ENCODE assay signal across 8 mouse cellular contexts in genomic region chr1:171412001-171412441, GRCm38 (mm10). TPM values are rescaled to one million over a fixed set of nuclear protein-coding genes. Genes with fewer than 3 reads are reported as not detected.
DNase-seq lines count a peak whose midpoint lies in the region; ATAC-seq and TF ChIP-seq lines count a peak whose summit lies in the region.

No protein-coding gene starts in this region.

- peaks cover 5% of the 10 kb centered on the region for H3K27me3 ChIP-seq in forebrain, embryonic 16.5 days (replicated peaks; ENCODE audit: control insufficient read depth, insufficient read depth, low read length)
- H3K27me3 ChIP-seq in liver, embryonic 14.5 days (ENCODE audit: control insufficient read depth, insufficient read depth, low read length), result no peaks in the 10 kb centered on the region

- no peaks in the 10 kb centered on the region for H3K9me3 ChIP-seq in forebrain, embryonic 16.5 days (ENCODE audit: control insufficient read depth, low read length)
- no peaks in the 10 kb centered on the region for H3K9me3 ChIP-seq in liver, embryonic 14.5 days (ENCODE audit: control insufficient read depth, low read length)

- under 1% methylated on average over 20 of the region's 20 CpGs for WGBS in forebrain, embryonic 16.5 days
- WGBS in liver, embryonic 14.5 days (ENCODE audit: insufficient replicate concordance), result under 1% methylated on average over 20 of the region's 20 CpGs

- TF ChIP-seq CTCF in left cerebral cortex, adult 2 months (IDR thresholded peaks at IDR 0.05), result peak; percentile 5
- TF ChIP-seq CTCF in bone marrow macrophage, adult 2 months (IDR thresholded peaks at IDR 0.05; ENCODE audit: low read depth, low read length), result no peak
- peak; percentile 28 for TF ChIP-seq CTCF in liver, embryonic 14.5 days (IDR thresholded peaks at IDR 0.05; ENCODE audit: low read depth)

- intact Hi-C loops in left cerebral cortex, adult 2 months (cut with DNase I), result loop anchor here (2.0 to 5.0 kb wide), 3 partner anchors 59 to 300 kb away; partner anchors contain the start of genes Cfap126 and Ufc1

- H3K4me1 ChIP-seq in bone marrow macrophage, adult 2 months (ENCODE audit: control insufficient read depth, insufficient read depth, low read length), result peaks cover 24% of the 10 kb centered on the region
- H3K4me1 ChIP-seq in forebrain, embryonic 16.5 days (replicated peaks; ENCODE audit: control insufficient read depth, insufficient read depth, low read length), result peaks cover 21% of the 10 kb centered on the region
- peaks cover 10 to 22% of the 10 kb centered on the region in 2 experiments for H3K4me1 ChIP-seq in liver, embryonic 14.5 days (replicated peaks; ENCODE audit: control insufficient read depth in 2 of 2, insufficient read depth in 2 of 2, low read length in 1 of 2)

- peak overlapping the region; percentile 99 for H3K27ac ChIP-seq in left cerebral cortex, adult 2 months
- H3K27ac ChIP-seq in bone marrow macrophage, adult 2 months (ENCODE audit: insufficient read depth, low read depth, low read length), result peak overlapping the region; percentile 89
- peak overlapping the region; percentile 97 for H3K27ac ChIP-seq in forebrain, embryonic 16.5 days (ENCODE audit: low read length)
- H3K27ac ChIP-seq in liver, embryonic 14.5 days, result no peak overlapping the region

- TF ChIP-seq POLR2A in bone marrow macrophage, adult 2 months (IDR thresholded peaks at IDR 0.05; ENCODE audit: borderline replicate concordance, low read depth, low read length), result no peak

- TF ChIP-seq EP300 in liver, embryonic 14.5 days (IDR thresholded peaks at IDR 0.05; ENCODE audit: low read depth), result no peak

- peak overlapping the region; percentile 66 for H3K4me2 ChIP-seq in forebrain, embryonic 16.5 days (ENCODE audit: low read length)
- peak overlapping the region; percentile 82 for H3K4me2 ChIP-seq in liver, embryonic 14.5 days (ENCODE audit: low read depth)

- peak overlapping the region; percentile 98 for H3K9ac ChIP-seq in forebrain, embryonic 16.5 days (replicated peaks; ENCODE audit: low read depth, low read length)
- peak overlapping the region; percentile 89 for H3K9ac ChIP-seq in liver, embryonic 14.5 days (replicated peaks)

- peak in 1 of 2 experiments; percentile 31 for DNase-seq in left cerebral cortex, adult 2 months (ENCODE audit: extremely low spot score in 1 of 2, low spot score in 2 of 2)
- DNase-seq in left cerebral cortex, adult 9 months (ENCODE audit: low spot score in 2 of 2), result no peak
- peak in 1 of 3 experiments; percentile 31 for DNase-seq in liver, embryonic 14.5 days (ENCODE audit: low read depth in 3 of 3, low spot score in 3 of 3)
- peak; percentile 77 for DNase-seq in naive thymus-derived CD4-positive, alpha-beta T cell, adult 2 months (ENCODE audit: low read depth)
- DNase-seq in thymus, postnatal 0 days (ENCODE audit: low spot score), result peak; percentile 70

- H3K4me3 ChIP-seq in left cerebral cortex, adult 2 months, result peak overlapping the region; percentile 86
- H3K4me3 ChIP-seq in bone marrow macrophage, adult 2 months (ENCODE audit: insufficient read depth, low read length), result peak overlapping the region; percentile 71
- H3K4me3 ChIP-seq in forebrain, embryonic 16.5 days (replicated peaks; ENCODE audit: low read length), result peak overlapping the region; percentile 60
- H3K4me3 ChIP-seq in liver, embryonic 14.5 days (ENCODE audit: insufficient read depth in 1 of 2, low read depth in 2 of 2, low read length in 2 of 2), result peak overlapping the region; percentile 89 to 97

- ATAC-seq in forebrain, embryonic 16.5 days, result peak; percentile 25
- peak; percentile 52 for ATAC-seq in inflammation-experienced regulatory T-cells, adult 6 months
- ATAC-seq in liver, embryonic 14.5 days (ENCODE audit: insufficient read depth), result no peak

- H3K36me3 ChIP-seq in forebrain, embryonic 16.5 days (ENCODE audit: control insufficient read depth, insufficient read depth), result peaks cover 14% of the 10 kb centered on the region
- no peaks in the 10 kb centered on the region; the same call in none of the 2 replicates for H3K36me3 ChIP-seq in liver, embryonic 14.5 days (replicated peaks; ENCODE audit: control insufficient read depth, insufficient read depth, low read depth)

RNA-seq across cellular contexts. Expression of gene Usf1, which starts 0.9 kb away (rescaled TPM):
- 100 to 1,000 TPM in 1 of 2 experiments, 10 to 100 TPM in 1; 99.7 to 106 TPM for total RNA-seq in left cerebral cortex, adult 2 months (2021)
- polyA plus RNA-seq in bone marrow macrophage, adult 2 months (2012; ENCODE audit: insufficient read depth, insufficient read length, missing spikeins), result 94.4 and 98.8 TPM in 2 replicates
- polyA plus RNA-seq in forebrain, embryonic 16.5 days (2015; fragmentation: Nextera tagmentation; extraction: Ambion mirVana), result 207 and 226 TPM in 2 replicates
- 10 to 100 TPM; 46.9 to 62.6 (median 57.2) TPM for polyA plus RNA-seq in inflammation-experienced regulatory T-cells, adult 6 months (2017; shearing (Covaris generic))
- 13.4 and 16.9 TPM in 2 replicates for polyA plus RNA-seq in liver, embryonic 14.5 days (2012; rRNA removed)
- 15.0 and 18.9 TPM in 2 replicates for polyA plus RNA-seq in liver, embryonic 14.5 days (2014; fragmentation: Nextera tagmentation; extraction: Ambion mirVana)
- 80.7 and 90.6 TPM in 2 replicates for polyA plus RNA-seq in thymus, postnatal 0 days (2015; fragmentation: Nextera tagmentation; extraction: Ambion mirVana)

RNA-seq across cellular contexts. Expression of gene Tstd1, which starts 6.7 kb away (rescaled TPM):
- 1 to 10 TPM; 2.9 to 4.3 TPM for total RNA-seq in left cerebral cortex, adult 2 months (2021)
- 7.7 and 16.7 TPM in 2 replicates for polyA plus RNA-seq in bone marrow macrophage, adult 2 months (2012; ENCODE audit: insufficient read depth, insufficient read length, missing spikeins)
- polyA plus RNA-seq in forebrain, embryonic 16.5 days (2015; fragmentation: Nextera tagmentation; extraction: Ambion mirVana), result 10.1 and 11.4 TPM in 2 replicates
- 10 to 100 TPM in 2 of 3 experiments, 1 to 10 TPM in 1; 9.8 to 17.9 (median 12.6) TPM for polyA plus RNA-seq in inflammation-experienced regulatory T-cells, adult 6 months (2017; shearing (Covaris generic))
- 0.60 and 0.90 TPM in 2 replicates for polyA plus RNA-seq in liver, embryonic 14.5 days (2012; rRNA removed)
- 0.19 and 0.75 TPM in 2 replicates for polyA plus RNA-seq in liver, embryonic 14.5 days (2014; fragmentation: Nextera tagmentation; extraction: Ambion mirVana)
- polyA plus RNA-seq in thymus, postnatal 0 days (2015; fragmentation: Nextera tagmentation; extraction: Ambion mirVana), result 4.7 and 4.8 TPM in 2 replicates

RNA-seq across cellular contexts. Expression of gene Arhgap30, which starts 23.3 kb away (rescaled TPM):
- 1 to 10 TPM; 2.0 to 2.2 TPM for total RNA-seq in left cerebral cortex, adult 2 months (2021)
- 178 and 182 TPM in 2 replicates for polyA plus RNA-seq in bone marrow macrophage, adult 2 months (2012; ENCODE audit: insufficient read depth, insufficient read length, missing spikeins)
- polyA plus RNA-seq in forebrain, embryonic 16.5 days (2015; fragmentation: Nextera tagmentation; extraction: Ambion mirVana), result 0.48 and 0.81 TPM in 2 replicates
- polyA plus RNA-seq in inflammation-experienced regulatory T-cells, adult 6 months (2017; shearing (Covaris generic)), result 10 to 100 TPM; 73.5 to 84.6 (median 78.0) TPM
- polyA plus RNA-seq in liver, embryonic 14.5 days (2012; rRNA removed), result 2.2 and 3.0 TPM in 2 replicates
- polyA plus RNA-seq in liver, embryonic 14.5 days (2014; fragmentation: Nextera tagmentation; extraction: Ambion mirVana), result 1.8 and 1.9 TPM in 2 replicates
- 64.2 and 73.2 TPM in 2 replicates for polyA plus RNA-seq in thymus, postnatal 0 days (2015; fragmentation: Nextera tagmentation; extraction: Ambion mirVana)

RNA-seq across cellular contexts. Expression of gene F11r, which starts 25.3 kb away (rescaled TPM):
- 1 to 10 TPM; 4.9 to 6.2 TPM for total RNA-seq in left cerebral cortex, adult 2 months (2021)
- 5.9 and 6.6 TPM in 2 replicates for polyA plus RNA-seq in bone marrow macrophage, adult 2 months (2012; ENCODE audit: insufficient read depth, insufficient read length, missing spikeins)
- polyA plus RNA-seq in forebrain, embryonic 16.5 days (2015; fragmentation: Nextera tagmentation; extraction: Ambion mirVana), result 7.8 and 10.2 TPM in 2 replicates
- polyA plus RNA-seq in inflammation-experienced regulatory T-cells, adult 6 months (2017; shearing (Covaris generic)), result 1 to 10 TPM in 1 of 3 experiments, under 1 TPM in 2; 0.32 to 1.0 (median 0.55) TPM
- polyA plus RNA-seq in liver, embryonic 14.5 days (2012; rRNA removed), result 11.9 TPM in 2 replicates
- polyA plus RNA-seq in liver, embryonic 14.5 days (2014; fragmentation: Nextera tagmentation; extraction: Ambion mirVana), result 13.6 and 14.0 TPM in 2 replicates
- polyA plus RNA-seq in thymus, postnatal 0 days (2015; fragmentation: Nextera tagmentation; extraction: Ambion mirVana), result 15.4 and 22.7 TPM in 2 replicates

RNA-seq across cellular contexts. Expression of gene Nectin4, which starts 42.1 kb away (rescaled TPM):
- 1 to 10 TPM; 3.0 to 3.1 TPM for total RNA-seq in left cerebral cortex, adult 2 months (2021)
- polyA plus RNA-seq in bone marrow macrophage, adult 2 months (2012; ENCODE audit: insufficient read depth, insufficient read length, missing spikeins), result 9.7 and 11.5 TPM in 2 replicates
- 0.67 and 1.1 TPM in 2 replicates for polyA plus RNA-seq in forebrain, embryonic 16.5 days (2015; fragmentation: Nextera tagmentation; extraction: Ambion mirVana)
- polyA plus RNA-seq in inflammation-experienced regulatory T-cells, adult 6 months (2017; shearing (Covaris generic)), result under 1 TPM in 2 of 3 experiments, not detected in 1; 0.09 to 0.25 TPM
- 0.09 and 0.12 TPM in 2 replicates for polyA plus RNA-seq in liver, embryonic 14.5 days (2012; rRNA removed)
- 0.04 and 0.06 TPM in 2 replicates for polyA plus RNA-seq in liver, embryonic 14.5 days (2014; fragmentation: Nextera tagmentation; extraction: Ambion mirVana)
- 0.91 and 1.1 TPM in 2 replicates for polyA plus RNA-seq in thymus, postnatal 0 days (2015; fragmentation: Nextera tagmentation; extraction: Ambion mirVana)

Comparison
In these comparisons a context has a peak if more than half of its experiments do, and no peak if none do; other contexts are left out.
1. DNase-seq: peak in naive thymus-derived CD4-positive, alpha-beta T cell, adult 2 months (single experiment) and thymus, postnatal 0 days (single experiment); none in left cerebral cortex, adult 9 months (0 of 2).
2. RNA of gene Arhgap30, which starts 23.3 kb away (polyA plus RNA-seq): 178 to 182 TPM in bone marrow macrophage, adult 2 months, 73.5 to 84.6 TPM in inflammation-experienced regulatory T-cells, adult 6 months and 64.2 to 73.2 TPM in thymus, postnatal 0 days; 1.8 to 3.0 TPM in liver, embryonic 14.5 days and 0.48 to 0.81 TPM in forebrain, embryonic 16.5 days; every median in the first group is over 10 times any median in the second.
3. Peak in every context shown above with its lines, with median percentiles within 50 percentile points of each other: H3K4me3 ChIP-seq.